Mouse (Mus musculus): ENCODE data around the gene Rasa3. TPM values are rescaled to one million over a fixed set of nuclear protein-coding genes. Genes with fewer than 3 reads are reported as not detected.

Gene Rasa3
- polyA plus RNA-seq, 1 experiment from 2014 or later = 30.4 TPM

GRCm38 (mm10) chr8:13624863-13625262, 52.5 kb downstream of the Rasa3 start:
- Histone ChIP-seq H3K9ac (no peak overlapping the region), H3K4me3 (no peak overlapping the region), H3K4me1 (peaks cover 30% of the 10 kb centered on the region), H3K27me3 (replicated peaks) (no peaks in the 10 kb centered on the region), H3K27ac (0 out of 2 replicates have a peak overlapping the region, but pooled peaks have one; percentile 17), H3K9me3 (no peaks in the 10 kb centered on the region), H3K36me3 (no peaks in the 10 kb centered on the region), H3K4me2 (replicated peaks) (no peak overlapping the region)
- 62% methylated on average over 11 of the region's 11 CpGs for WGBS
- ATAC-seq (ENCODE audit: low FRiP score, low read depth) = no peak

GRCm38 (mm10) chr8:13623911-13624421, 53.4 kb downstream of the Rasa3 start:
- Histone ChIP-seq H3K4me1 (peaks cover 30% of the 10 kb centered on the region), H3K9ac (no peak overlapping the region), H3K4me3 (no peak overlapping the region), H3K36me3 (no peaks in the 10 kb centered on the region), H3K9me3 (no peaks in the 10 kb centered on the region), H3K4me2 (replicated peaks) (no peak overlapping the region), H3K27me3 (replicated peaks) (no peaks in the 10 kb centered on the region), H3K27ac (0 out of 2 replicates have a peak overlapping the region, but pooled peaks have one; percentile 17)
- 63% methylated on average over 10 of the region's 10 CpGs for WGBS
- ATAC-seq (ENCODE audit: low FRiP score, low read depth) = peak; percentile 70

- no peaks in the 10 kb centered on the region for H3K27me3 ChIP-seq (replicated peaks)
- H3K4me1 ChIP-seq = peaks cover 30% of the 10 kb centered on the region
- peak; percentile 65 for ATAC-seq (ENCODE audit: low FRiP score, low read depth)
- 26% methylated on average over 9 of the region's 9 CpGs for WGBS
- H3K9ac ChIP-seq = no peak overlapping the region
- H3K27ac ChIP-seq = no peak overlapping the region
- no peak overlapping the region; the same call in 1 of the 2 replicates for H3K4me2 ChIP-seq (replicated peaks)
- H3K4me3 ChIP-seq = no peak overlapping the region
- no peaks in the 10 kb centered on the region for H3K9me3 ChIP-seq
- no peaks in the 10 kb centered on the region for H3K36me3 ChIP-seq
Measured at GRCm38 (mm10) chr8:13623038-13623750, 54.2 kb downstream of the Rasa3 start.

- H3K4me1 ChIP-seq = peaks cover 29% of the 10 kb centered on the region
- ATAC-seq (ENCODE audit: low FRiP score, low read depth) = no peak
Measured at GRCm38 (mm10) chr8:13620226-13620920, 57.0 kb downstream of the Rasa3 start.

GRCm38 (mm10) chr8:13616831-13617505, 60.4 kb downstream of the Rasa3 start:
- ATAC-seq (ENCODE audit: low FRiP score, low read depth) = no peak
- Histone ChIP-seq H3K4me3 (no peak overlapping the region), H3K4me2 (replicated peaks) (no peak overlapping the region), H3K9me3 (0 out of 2 replicates have a peak, but pooled peaks cover 3% of the 10 kb centered on the region), H3K36me3 (peaks cover 16% of the 10 kb centered on the region), H3K27ac (no peak overlapping the region), H3K27me3 (replicated peaks) (no peaks in the 10 kb centered on the region), H3K4me1 (no peaks in the 10 kb centered on the region), H3K9ac (no peak overlapping the region)
- 90% methylated on average over 17 of the region's 17 CpGs for WGBS

More at GRCm38 (mm10) chr8:13620226-13620920, 57.0 kb downstream of the Rasa3 start:
- H3K9me3 ChIP-seq = no peaks in the 10 kb centered on the region
- H3K27ac ChIP-seq = no peak overlapping the region
- H3K36me3 ChIP-seq = no peaks in the 10 kb centered on the region
- no peak overlapping the region for H3K4me2 ChIP-seq (replicated peaks)
- H3K4me3 ChIP-seq = no peak overlapping the region
- 90% methylated on average over 9 of the region's 9 CpGs for WGBS
- no peaks in the 10 kb centered on the region for H3K27me3 ChIP-seq (replicated peaks)
- no peak overlapping the region for H3K9ac ChIP-seq

- WGBS = 63% methylated on average over 10 of the region's 10 CpGs
- 0 out of 2 replicates have a peak, but pooled peaks cover 3% of the 10 kb centered on the region for H3K9me3 ChIP-seq
- no peaks in the 10 kb centered on the region for H3K4me1 ChIP-seq
- H3K9ac ChIP-seq = no peak overlapping the region
- no peak overlapping the region for H3K27ac ChIP-seq
- H3K4me3 ChIP-seq = no peak overlapping the region
- no peak overlapping the region for H3K4me2 ChIP-seq (replicated peaks)
- no peak for ATAC-seq (ENCODE audit: low FRiP score, low read depth)
- H3K27me3 ChIP-seq (replicated peaks) = no peaks in the 10 kb centered on the region
- H3K36me3 ChIP-seq = peaks cover 16% of the 10 kb centered on the region
Measured at GRCm38 (mm10) chr8:13614924-13615391, 62.4 kb downstream of the Rasa3 start.

GRCm38 (mm10) chr8:13614136-13614535, 63.3 kb downstream of the Rasa3 start:
- no peak overlapping the region for H3K27ac ChIP-seq
- ATAC-seq (ENCODE audit: low FRiP score, low read depth) = no peak
- H3K4me1 ChIP-seq = no peaks in the 10 kb centered on the region
- 0 out of 2 replicates have a peak, but pooled peaks cover 3% of the 10 kb centered on the region for H3K9me3 ChIP-seq
- no peak overlapping the region for H3K4me3 ChIP-seq
- no peak overlapping the region for H3K4me2 ChIP-seq (replicated peaks)
- WGBS = 90% methylated on average over 9 of the region's 9 CpGs
- H3K27me3 ChIP-seq (replicated peaks) = no peaks in the 10 kb centered on the region
- no peak overlapping the region for H3K9ac ChIP-seq
- peaks cover 16% of the 10 kb centered on the region for H3K36me3 ChIP-seq

GRCm38 (mm10) chr8:13611702-13612101, 65.7 kb downstream of the Rasa3 start:
- Histone ChIP-seq H3K27ac (no peak overlapping the region), H3K27me3 (replicated peaks) (no peaks in the 10 kb centered on the region), H3K36me3 (peaks cover 16% of the 10 kb centered on the region), H3K9me3 (0 out of 2 replicates have a peak, but pooled peaks cover 3% of the 10 kb centered on the region), H3K4me2 (replicated peaks) (no peak overlapping the region), H3K4me1 (no peaks in the 10 kb centered on the region), H3K9ac (no peak overlapping the region), H3K4me3 (no peak overlapping the region)
- ATAC-seq (ENCODE audit: low FRiP score, low read depth) = no peak
- 92% methylated on average over 12 of the region's 12 CpGs for WGBS

- ATAC-seq (ENCODE audit: low FRiP score, low read depth) = no peak
- H3K4me2 ChIP-seq (replicated peaks) = no peak overlapping the region
- H3K36me3 ChIP-seq = peaks cover 16% of the 10 kb centered on the region
- H3K27ac ChIP-seq = no peak overlapping the region
- H3K9me3 ChIP-seq = 0 out of 2 replicates have a peak, but pooled peaks cover 3% of the 10 kb centered on the region
- no peaks in the 10 kb centered on the region for H3K4me1 ChIP-seq
- whole genome bisulfite sequencing = 91% methylated on average over 5 of the region's 5 CpGs
- no peak overlapping the region for H3K9ac ChIP-seq
- no peaks in the 10 kb centered on the region for H3K27me3 ChIP-seq (replicated peaks)
- no peak overlapping the region for H3K4me3 ChIP-seq
Measured at GRCm38 (mm10) chr8:13609971-13610370, 67.4 kb downstream of the Rasa3 start.

- Histone ChIP-seq H3K27me3 (replicated peaks) (no peaks in the 10 kb centered on the region), H3K9me3 (0 out of 2 replicates have a peak, but pooled peaks cover 3% of the 10 kb centered on the region), H3K27ac (no peak overlapping the region), H3K4me2 (replicated peaks) (no peak overlapping the region), H3K4me3 (no peak overlapping the region), H3K4me1 (no peaks in the 10 kb centered on the region), H3K36me3 (peaks cover 15% of the 10 kb centered on the region), H3K9ac (no peak overlapping the region)
- 89% methylated on average over 6 of the region's 6 CpGs for WGBS
- no peak for ATAC-seq (ENCODE audit: low FRiP score, low read depth)
Measured at GRCm38 (mm10) chr8:13608946-13609345, 68.5 kb downstream of the Rasa3 start.

- no peaks in the 10 kb centered on the region for H3K27me3 ChIP-seq (replicated peaks)
- H3K4me3 ChIP-seq = no peak overlapping the region
- no peaks in the 10 kb centered on the region for H3K9me3 ChIP-seq
- no peak overlapping the region for H3K4me2 ChIP-seq (replicated peaks)
- H3K27ac ChIP-seq = no peak overlapping the region
- peaks cover 9% of the 10 kb centered on the region; the same call in 1 of the 2 replicates for H3K36me3 ChIP-seq
- H3K9ac ChIP-seq = no peak overlapping the region
- WGBS = 87% methylated on average over 7 of the region's 7 CpGs
- no peaks in the 10 kb centered on the region for H3K4me1 ChIP-seq
- ATAC-seq (ENCODE audit: low FRiP score, low read depth) = no peak
Measured at GRCm38 (mm10) chr8:13605920-13606480, 71.4 kb downstream of the Rasa3 start.

Data from neural tube, embryonic 12.5 days (tissue).